Mouse (Mus musculus): Measurements from ENCODE around the gene Mecom.
"Not testable (repeated sequence)": the region's sequence is repeated elsewhere in the genome, so short reads cannot be mapped to it uniquely, and the experiment has no call there.

Gene Mecom

GRCm38 (mm10) chr3:30253714-30254113 is 294.1 kb downstream of the Mecom start:
- in situ Hi-C loops (cut with MboI) = no loop called here

- in situ Hi-C loops (cut with MboI) = no loop called here
These were observed 299.0 kb downstream of the Mecom start for GRCm38 (mm10) chr3:30248656-30249384.

- in situ Hi-C loops (cut with MboI) = no loop called here
These were observed 300.6 kb downstream of the Mecom start for GRCm38 (mm10) chr3:30247256-30247655.

- in situ Hi-C loops (cut with MboI) = no loop called here
These were observed 301.3 kb downstream of the Mecom start for GRCm38 (mm10) chr3:30246431-30247041.

- in situ Hi-C loops (cut with MboI) = no loop called here
These were observed 301.9 kb downstream of the Mecom start for GRCm38 (mm10) chr3:30245950-30246349.

- in situ Hi-C loops (cut with MboI) = no loop called here
These were observed 303.4 kb downstream of the Mecom start for GRCm38 (mm10) chr3:30244401-30244871.

DNA sequence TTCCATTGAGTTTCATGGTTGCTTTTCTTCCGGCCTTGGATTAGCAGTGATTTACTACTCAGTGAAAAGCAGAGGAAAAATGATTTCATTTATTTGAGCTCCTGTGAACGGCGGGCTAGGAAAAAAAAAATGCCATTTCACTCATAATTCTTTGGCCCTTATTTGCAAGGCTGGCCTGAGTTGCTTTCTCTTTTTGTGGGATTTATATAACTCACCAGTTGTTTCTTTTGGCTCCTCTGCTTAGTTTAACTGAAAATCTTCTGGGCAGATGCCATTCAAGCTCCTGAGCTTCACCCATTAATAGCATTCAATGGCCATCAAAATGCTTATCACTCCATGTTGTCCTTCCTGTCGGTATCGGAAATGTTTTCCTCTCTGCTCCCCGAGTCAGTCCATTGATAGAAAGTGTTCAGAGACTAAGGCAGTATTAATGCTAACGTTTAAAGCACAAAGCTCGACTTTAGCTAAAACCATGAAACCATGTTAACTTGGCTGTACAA is 304.0 kb downstream of the Mecom start:
- in situ Hi-C loops (cut with MboI) = no loop called here

- in situ Hi-C loops (cut with MboI) = no loop called here
These were observed 308.4 kb downstream of the Mecom start for GRCm38 (mm10) chr3:30239416-30239815.

DNA sequence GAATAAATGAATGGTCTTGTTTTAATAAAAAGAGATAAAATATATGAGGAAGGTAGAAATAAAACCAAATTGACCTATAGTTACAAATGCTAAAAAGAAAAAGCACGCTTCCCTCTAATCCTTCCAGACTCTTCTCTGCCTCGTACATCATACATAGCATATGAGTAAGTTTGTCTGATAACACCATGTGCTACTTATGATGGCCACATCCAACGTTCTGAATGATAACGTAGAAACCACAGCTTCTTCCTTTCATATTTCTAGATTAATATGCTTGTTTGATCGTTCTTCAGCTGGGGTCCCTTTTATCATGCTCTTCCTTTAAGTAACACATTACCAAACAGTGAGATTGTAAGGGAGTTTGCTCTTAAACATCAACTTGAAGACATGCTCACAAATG is 310.3 kb downstream of the Mecom start:
- in situ Hi-C loops (cut with MboI) = no loop called here

DNA sequence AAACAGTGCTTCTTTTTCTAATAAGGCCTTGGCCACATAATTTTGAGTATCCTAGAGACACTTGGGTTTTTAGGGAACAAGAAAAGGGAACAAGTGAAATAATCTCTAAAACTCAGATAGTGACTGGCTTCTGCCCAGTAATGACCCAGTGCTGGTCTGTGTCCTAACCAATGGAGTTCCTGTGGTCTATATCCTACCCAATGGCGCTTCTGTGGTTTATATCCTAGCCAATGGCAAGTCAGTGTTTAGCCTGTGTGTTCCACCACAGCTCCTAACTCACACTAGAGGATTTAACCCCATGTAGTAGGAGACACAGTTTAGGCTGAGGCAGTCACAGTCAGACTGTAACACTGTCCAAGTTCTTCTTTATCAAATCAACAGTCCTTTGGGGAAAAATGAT is 313.8 kb downstream of the Mecom start:
- in situ Hi-C loops (cut with MboI) = no loop called here

DNA sequence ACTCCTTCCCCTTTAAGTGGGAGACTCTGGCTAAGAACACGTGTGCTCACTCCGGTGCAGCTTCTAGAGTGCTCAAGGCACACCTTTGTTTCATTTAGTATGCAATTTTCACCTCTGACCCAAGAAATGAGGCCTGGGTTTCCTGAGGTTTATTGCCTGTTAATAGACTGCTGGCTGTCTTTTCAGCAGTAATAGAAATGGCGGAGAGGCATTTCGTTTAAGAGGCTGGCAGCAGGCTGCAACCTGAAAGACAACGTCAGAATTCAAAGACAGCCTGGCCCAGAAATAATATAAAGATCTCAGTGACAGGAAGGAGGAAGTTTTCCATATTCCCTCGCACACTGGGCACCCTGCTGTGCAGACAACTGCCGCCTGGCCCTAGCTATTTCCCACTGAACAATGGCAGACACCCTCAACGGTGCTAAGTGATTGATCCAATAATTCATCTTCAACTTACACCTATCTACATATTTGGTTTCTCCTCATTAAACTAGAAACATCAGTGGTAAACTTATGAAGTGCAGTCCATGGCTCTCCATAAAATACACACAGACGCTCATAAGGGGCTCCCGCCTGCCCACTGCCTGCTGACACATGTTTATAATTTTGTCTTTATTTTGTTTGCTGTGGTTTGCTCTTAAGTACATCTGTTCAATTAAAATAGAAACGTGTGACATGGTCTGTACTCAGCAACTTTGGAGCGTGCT is 319.7 kb downstream of the Mecom start:
- in situ Hi-C loops (cut with MboI) = no loop called here

GRCm38 (mm10) chr3:30226928-30227370 is 320.9 kb downstream of the Mecom start:
- in situ Hi-C loops (cut with MboI) = no loop called here

- in situ Hi-C loops (cut with MboI) = not testable (repeated sequence)
These were observed 322.6 kb downstream of the Mecom start for GRCm38 (mm10) chr3:30225200-30225599.

- in situ Hi-C loops (cut with MboI) = no loop called here
These were observed 327.0 kb downstream of the Mecom start for GRCm38 (mm10) chr3:30220701-30221412.

GRCm38 (mm10) chr3:30219891-30220290 is 327.9 kb downstream of the Mecom start:
- in situ Hi-C loops (cut with MboI) = no loop called here

DNA sequence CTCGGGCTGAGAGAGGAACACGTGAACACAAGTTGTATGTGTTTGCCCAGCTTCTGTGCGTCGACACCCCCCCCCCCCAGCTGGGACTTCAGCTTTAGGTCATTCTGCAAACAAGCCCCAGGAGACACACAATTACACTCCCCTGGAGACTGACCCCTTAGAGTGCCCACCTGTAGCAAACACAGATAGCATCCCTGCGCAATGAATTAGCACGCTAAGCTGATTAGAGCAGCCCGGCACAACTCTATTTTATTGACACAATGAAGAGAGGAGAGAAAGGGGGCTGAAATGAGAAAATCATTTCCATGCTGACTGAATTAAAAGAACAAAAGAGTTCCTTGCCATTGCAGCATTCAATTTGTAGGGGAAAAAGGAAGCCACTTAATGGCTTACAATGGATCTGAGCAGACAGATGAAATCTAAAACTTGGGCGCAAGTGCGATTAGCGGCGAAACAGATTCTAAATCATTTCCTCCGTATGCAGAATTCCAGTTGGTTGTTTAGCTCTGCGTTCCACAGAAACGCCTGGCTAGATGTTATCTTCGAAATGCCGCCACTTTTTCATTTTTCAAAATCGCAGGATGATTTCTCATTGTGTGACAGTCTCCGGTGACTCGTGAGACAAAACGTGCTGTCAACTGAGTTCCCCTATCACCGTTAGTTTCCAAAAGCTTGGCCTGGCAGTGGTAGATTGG is 328.5 kb downstream of the Mecom start:
- in situ Hi-C loops (cut with MboI) = no loop called here

GRCm38 (mm10) chr3:30214607-30215006 is 333.2 kb downstream of the Mecom start:
- in situ Hi-C loops (cut with MboI) = no loop called here

GRCm38 (mm10) chr3:30213540-30214170 is 334.2 kb downstream of the Mecom start:
- in situ Hi-C loops (cut with MboI) = no loop called here

- in situ Hi-C loops (cut with MboI) = no loop called here
These were observed 335.0 kb downstream of the Mecom start for GRCm38 (mm10) chr3:30212802-30213201.

- in situ Hi-C loops (cut with MboI) = no loop called here
These were observed 338.7 kb downstream of the Mecom start for GRCm38 (mm10) chr3:30209131-30209530.

- in situ Hi-C loops (cut with MboI) = no loop called here
These were observed 339.9 kb downstream of the Mecom start for GRCm38 (mm10) chr3:30207886-30208285.
